Mouse (Mus musculus): ENCODE results near the gene Gm42791.

Gene Gm42791

DNA sequence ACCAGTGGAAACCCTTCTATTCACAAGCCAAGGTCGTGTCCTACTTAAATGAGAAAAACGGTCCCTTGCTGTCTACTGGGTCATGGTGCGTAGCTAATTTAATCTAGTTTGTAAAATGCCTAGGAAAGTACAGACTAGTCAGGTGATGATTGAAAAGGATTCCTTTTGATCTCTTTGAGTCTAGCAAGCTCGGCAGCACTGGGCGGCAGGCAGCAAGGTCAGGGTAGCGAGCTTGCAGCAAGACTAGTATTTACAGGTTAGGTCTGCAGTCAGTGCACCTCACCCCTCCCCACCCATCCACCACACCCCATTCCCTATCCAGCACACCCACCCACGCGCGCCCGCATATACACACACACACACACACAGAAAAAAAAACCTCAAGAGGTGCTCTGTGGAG is 34.7 kb downstream of the Gm42791 start:
- in situ Hi-C loops (cut with MboI; ENCODE audit: low pct_unique_long_range_greater_than_20kb in 1 of 2, low sequenced_read_pairs in 2 of 2, unreplicated experiment in 1 of 2): no loop called here

DNA sequence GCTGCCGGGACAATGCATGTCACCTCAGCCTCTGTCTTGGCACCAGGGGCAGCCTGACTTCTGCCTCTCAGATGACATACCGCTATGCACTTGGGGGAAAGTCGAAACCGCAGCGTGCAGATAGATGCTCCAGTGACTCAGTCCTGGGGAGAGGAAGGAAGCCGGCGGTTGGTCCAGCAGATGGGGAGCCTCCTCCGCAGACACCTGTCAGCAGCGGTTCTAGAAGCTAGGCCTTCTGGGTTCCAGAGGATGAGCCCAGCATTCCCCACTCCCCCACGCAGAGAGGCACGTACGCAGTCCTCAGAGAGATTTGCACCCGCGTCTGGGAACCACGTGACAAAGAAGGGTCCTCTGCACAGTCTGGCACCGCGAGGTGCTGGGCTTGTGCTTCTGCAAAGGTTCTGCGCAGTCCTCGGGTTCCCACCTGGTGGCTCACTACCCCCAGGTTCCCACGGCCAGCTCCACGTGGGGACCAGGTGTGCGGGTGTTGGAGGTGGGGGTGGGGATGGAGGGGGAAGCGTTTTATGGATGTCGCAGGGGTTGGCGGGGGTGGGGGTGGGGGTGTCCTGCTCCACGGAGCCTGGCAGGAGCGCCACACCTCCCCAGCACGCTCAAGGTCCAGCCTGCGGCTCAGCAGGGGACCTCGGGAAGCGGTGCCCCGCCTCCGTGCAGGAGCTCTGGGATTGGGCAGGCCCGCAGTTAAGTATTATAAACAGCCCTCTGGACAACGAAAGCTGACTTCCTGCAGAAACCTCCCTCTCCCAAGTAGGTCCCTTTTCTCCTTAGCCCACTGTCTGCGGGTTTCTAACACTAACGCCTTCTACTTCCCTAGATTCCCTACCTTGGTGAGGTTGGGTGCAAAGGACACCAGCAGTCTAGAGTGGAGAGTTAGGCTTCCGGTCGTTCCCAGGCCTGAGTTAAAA is 35.6 kb downstream of the Gm42791 start:
- in situ Hi-C loops (cut with MboI; ENCODE audit: low pct_unique_long_range_greater_than_20kb in 1 of 2, low sequenced_read_pairs in 2 of 2, unreplicated experiment in 1 of 2): no loop called here

DNA sequence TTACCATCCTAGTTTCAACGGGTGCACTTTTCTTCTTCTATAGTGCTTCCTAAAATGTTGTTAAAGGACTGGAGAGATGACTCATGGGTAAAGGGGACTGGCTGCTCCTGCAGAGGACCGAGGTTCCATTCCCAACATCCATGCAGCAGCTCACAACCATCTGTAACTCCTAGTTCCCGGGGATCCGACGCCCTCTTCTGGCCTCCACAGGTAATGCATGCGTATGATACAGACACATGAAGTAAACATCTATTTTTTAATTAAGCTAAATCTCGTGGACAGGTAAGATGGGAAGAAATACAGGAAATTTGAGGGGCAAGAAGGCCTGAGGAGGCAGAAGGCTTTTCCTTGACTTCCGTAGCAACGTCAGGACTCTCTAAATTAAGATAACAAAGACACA is 36.6 kb downstream of the Gm42791 start:
- in situ Hi-C loops (cut with MboI; ENCODE audit: low pct_unique_long_range_greater_than_20kb in 1 of 2, low sequenced_read_pairs in 2 of 2, unreplicated experiment in 1 of 2): no loop called here

DNA sequence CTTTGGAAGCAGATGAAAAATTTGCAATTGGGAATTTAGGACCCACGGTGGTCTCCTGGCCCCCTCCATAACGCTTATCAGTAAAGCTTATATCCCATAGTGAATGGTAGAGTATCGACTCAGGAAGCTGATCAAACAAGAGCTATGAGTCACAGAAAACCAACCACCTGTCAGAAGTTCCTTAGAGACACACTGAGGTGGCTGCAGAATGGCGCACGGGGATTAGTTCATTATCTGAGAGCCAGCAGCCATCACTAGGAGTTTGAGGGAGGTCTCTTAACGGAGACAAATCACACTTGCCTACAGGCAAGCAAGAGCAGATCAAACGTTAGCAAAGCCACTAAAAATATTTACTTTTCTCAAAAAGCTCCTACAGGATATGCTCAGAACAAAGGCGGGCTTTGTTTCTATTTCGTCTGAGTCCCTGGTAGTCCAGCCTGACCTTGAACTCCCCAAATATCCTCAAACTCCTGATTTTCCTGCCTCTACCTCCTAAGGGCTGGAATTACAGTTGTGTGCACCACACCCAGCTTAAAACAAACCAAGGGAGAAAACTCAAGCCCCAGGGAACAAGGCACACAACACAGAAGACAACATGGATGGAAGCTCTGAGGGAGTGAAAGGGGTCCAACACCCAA is 37.9 kb downstream of the Gm42791 start:
- in situ Hi-C loops (cut with MboI; ENCODE audit: low pct_unique_long_range_greater_than_20kb in 1 of 2, low sequenced_read_pairs in 2 of 2, unreplicated experiment in 1 of 2): no loop called here

DNA sequence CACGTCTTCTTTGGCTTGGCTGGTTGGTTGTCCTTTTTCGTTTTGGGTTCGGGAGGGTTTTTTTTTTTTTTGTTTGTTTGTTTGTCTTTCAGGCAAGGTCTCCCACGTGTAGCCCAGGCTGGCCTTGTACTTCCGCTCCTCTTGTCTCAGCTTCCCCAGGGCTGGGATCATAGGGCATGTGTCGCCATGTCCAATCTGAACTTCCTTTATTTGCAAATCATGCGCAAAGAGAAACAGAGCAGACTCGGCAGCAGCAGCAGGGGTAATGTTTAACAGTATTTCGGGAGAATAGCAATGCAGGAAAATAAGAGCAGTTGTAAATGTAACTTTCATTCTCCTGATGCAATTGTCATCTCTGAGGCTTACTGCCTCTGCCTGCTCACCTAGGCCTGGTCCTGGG is 38.9 kb downstream of the Gm42791 start:
- in situ Hi-C loops (cut with MboI; ENCODE audit: low pct_unique_long_range_greater_than_20kb in 1 of 2, low sequenced_read_pairs in 2 of 2, unreplicated experiment in 1 of 2): no loop called here

DNA sequence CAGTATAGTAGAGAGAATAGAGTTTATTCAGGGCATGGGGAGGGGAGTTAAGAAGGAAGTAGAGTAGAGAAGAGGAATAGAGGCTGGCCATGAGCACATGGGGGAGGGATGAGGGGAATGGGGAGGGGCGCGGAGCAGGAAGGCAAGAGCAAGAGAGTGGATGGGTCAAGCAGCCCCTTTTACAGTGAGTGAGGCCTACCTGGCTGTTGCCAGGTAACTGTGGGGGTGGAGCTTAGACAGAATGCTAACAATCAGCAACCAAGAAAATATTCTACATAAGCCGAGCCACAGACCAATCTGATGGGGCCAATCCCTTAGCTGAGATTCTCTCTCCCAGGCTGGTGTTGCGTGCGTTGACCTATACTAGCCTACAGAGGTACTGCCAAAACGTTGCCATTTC is 39.4 kb downstream of the Gm42791 start:
- in situ Hi-C loops (cut with MboI; ENCODE audit: low pct_unique_long_range_greater_than_20kb in 1 of 2, low sequenced_read_pairs in 2 of 2, unreplicated experiment in 1 of 2): no loop called here

DNA sequence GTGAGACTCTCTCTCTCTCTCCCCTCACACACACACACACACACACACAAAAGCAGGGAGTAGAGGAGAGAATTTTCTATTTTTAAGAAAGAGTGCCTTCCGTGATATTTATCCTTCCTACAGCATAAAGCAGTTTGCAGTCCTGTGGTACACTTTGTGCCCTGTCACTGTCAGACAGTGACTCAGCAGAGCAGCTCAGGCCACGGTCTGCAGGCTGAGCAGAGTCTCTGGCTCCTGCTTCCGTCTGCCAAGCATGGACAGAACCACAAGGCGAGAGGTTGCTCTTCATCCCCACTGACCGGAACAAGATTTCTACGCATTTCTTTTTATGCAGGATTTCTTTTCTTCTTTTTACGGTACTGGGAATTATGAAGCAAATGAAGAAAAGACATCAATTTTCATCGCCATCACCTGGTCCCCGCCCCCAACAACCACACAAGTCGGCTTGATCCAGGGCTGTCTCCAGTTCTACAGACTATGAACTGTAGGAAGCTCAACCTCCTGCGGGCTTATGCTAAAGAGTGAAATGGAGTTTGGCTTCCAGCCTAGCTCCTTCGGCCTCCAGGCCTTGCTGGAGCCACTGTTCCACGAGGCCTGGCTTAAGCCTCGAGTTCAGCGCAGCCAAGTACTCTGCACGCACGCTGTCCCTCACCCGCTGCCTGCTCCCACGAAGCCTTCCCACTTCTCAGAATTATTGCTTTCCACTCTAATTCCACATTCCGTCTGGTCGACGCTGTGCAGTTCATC is 40.5 kb downstream of the Gm42791 start:
- in situ Hi-C loops (cut with MboI; ENCODE audit: low pct_unique_long_range_greater_than_20kb in 1 of 2, low sequenced_read_pairs in 2 of 2, unreplicated experiment in 1 of 2): no loop called here

DNA sequence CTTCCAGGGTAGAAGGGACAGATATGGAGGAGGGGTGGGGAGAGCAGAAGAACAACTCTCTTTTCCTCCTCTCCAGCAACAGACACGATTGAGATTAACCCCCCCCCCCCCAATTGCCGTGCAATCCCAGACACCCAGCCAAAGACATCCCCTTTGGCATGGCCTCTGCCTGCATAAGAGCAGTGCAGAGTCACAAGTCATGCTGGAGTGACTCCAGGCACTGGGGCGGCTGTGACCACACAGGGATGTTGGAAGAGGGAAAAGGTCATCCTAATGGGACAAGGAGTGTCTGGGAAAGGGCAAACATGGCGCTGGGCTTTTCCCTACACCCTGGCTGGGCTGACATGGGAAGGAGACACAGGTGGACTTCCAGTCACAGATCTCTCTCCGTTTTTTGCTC is 41.8 kb downstream of the Gm42791 start:
- in situ Hi-C loops (cut with MboI; ENCODE audit: low pct_unique_long_range_greater_than_20kb in 1 of 2, low sequenced_read_pairs in 2 of 2, unreplicated experiment in 1 of 2): no loop called here

DNA sequence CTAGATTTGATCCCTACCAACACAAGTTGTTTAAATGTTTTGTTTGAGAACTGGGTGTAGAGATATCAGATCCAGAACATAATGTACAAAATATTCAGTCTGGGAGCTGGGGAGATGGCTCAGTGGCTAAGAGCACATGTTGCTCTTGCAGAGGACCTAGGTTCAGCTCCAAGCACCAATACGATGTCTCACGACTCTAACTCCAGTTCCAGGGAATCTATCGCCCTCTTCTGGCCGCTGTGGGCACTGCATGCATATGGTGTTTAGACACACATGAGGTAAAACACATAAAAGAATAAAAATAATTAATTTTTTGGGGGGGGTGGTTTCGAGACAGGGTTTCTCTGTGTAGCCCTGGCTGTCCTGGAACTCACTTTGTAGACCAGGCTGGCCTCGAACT is 42.5 kb downstream of the Gm42791 start:
- in situ Hi-C loops (cut with MboI; ENCODE audit: low pct_unique_long_range_greater_than_20kb in 1 of 2, low sequenced_read_pairs in 2 of 2, unreplicated experiment in 1 of 2): no loop called here

DNA sequence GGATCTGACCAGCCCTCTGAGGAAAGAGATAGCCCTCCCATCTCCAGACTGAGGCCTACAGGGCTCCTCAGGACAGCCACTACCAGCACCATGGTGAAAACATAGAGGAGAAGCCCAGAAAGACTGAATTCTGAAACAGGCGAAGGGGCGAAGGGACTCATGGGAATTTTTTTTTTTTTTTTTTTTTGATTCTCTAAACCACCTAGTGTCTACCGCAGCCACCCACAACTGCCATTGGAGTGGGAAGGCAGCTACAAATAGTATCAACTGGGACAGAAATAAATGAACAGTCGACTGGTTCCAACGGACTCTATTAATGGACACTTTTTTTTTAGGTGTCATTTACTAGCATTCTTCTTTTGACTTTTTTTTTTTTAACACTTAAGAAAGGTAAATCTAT is 43.6 kb downstream of the Gm42791 start:
- in situ Hi-C loops (cut with MboI; ENCODE audit: low pct_unique_long_range_greater_than_20kb in 1 of 2, low sequenced_read_pairs in 2 of 2, unreplicated experiment in 1 of 2): no loop called here

DNA sequence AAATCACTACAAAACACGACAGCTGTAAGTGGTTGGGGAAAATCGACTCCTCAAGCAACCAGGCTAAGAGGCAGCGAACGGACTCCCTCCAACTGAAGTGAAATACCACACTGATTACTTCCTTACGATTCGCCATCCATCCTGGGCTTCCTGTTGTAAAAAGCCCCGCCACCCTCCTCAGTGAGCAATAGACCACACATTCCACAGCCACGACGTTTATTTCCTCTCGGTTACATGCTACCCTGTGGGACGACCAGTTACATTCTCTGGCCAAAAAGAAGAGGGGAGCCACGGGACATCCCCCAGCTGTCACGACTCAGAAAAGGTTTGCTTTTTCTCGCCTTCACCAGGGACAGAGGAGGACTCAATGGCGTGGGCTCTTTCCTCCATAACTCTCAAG is 44.9 kb downstream of the Gm42791 start:
- in situ Hi-C loops (cut with MboI; ENCODE audit: low pct_unique_long_range_greater_than_20kb in 1 of 2, low sequenced_read_pairs in 2 of 2, unreplicated experiment in 1 of 2): no loop called here

DNA sequence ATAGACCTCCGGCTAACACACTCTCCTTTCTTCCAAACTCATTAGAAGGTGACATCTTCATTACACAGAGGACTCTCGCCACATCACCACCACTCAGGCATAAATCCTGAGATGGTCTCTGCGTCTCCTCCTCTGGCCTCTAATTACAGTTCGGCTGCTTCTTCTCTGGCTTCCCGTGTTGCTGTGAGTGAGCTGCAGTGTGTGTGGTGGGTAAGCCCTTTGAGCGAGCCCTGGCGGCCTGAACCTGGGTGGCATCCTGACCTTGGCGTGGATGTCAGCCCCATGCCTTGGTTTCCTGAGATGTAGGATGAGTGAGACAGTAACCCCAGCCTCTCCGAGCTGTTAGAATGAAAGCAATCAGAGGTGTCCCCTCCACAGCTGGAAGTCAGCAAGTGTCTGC is 46.4 kb downstream of the Gm42791 start:
- in situ Hi-C loops (cut with MboI; ENCODE audit: low pct_unique_long_range_greater_than_20kb in 1 of 2, low sequenced_read_pairs in 2 of 2, unreplicated experiment in 1 of 2): no loop called here

DNA sequence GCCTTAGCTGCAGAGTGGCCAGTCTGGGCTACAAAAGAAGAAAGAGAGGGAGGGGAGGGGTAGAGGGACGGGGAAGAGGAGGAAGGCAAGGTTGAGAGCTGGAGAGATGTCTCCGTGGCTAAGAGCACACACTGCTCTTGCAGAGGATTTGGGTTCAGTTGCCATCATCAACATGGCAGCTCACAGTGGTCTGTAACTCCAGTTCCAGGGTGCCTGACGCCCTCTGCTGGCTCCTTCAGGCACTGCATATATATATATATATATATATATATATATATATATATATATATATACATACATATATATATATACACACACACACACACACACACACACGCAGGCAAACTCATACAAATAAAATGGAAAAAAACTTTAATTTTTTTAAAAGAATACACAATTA is 47.5 kb downstream of the Gm42791 start:
- in situ Hi-C loops (cut with MboI; ENCODE audit: low pct_unique_long_range_greater_than_20kb in 1 of 2, low sequenced_read_pairs in 2 of 2, unreplicated experiment in 1 of 2): no loop called here

DNA sequence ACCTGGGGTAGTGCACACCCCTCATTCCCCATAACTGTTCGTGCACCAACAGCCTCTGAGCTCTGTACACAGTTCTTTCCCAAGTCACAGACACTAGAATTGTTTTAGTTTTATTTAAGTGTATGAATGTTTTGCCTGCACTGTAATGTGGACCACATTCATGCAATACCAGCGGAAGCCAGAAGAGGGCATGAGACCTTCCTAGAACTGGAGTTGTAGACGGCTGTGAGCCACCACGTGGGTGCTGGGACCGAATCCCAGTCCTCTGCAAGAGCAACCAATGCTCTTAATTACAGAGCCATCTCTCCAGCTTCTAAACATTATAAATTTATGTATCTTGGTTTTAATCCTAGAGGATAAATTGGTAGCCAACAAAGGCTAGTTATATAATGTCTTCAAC is 48.2 kb downstream of the Gm42791 start:
- in situ Hi-C loops (cut with MboI; ENCODE audit: low pct_unique_long_range_greater_than_20kb in 1 of 2, low sequenced_read_pairs in 2 of 2, unreplicated experiment in 1 of 2): no loop called here

DNA sequence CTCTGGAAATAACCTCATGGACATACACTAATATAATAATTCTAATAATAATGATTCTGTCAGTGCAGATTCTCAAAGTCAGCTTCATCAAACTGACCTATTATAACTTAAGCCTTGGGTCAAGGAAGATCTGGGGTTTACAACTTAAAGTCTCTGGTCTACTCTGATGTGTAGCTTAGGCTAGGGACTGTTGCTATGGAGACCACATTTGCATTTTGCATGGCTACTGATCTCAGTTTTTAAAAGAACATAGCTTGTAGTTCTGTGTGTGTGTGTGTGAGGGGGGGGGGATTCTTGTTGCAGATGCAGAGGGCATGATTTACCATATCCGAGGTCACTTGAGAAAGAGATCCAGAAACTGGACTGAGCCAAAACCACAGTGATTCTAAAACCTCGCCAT is 49.2 kb downstream of the Gm42791 start:
- in situ Hi-C loops (cut with MboI; ENCODE audit: low pct_unique_long_range_greater_than_20kb in 1 of 2, low sequenced_read_pairs in 2 of 2, unreplicated experiment in 1 of 2): no loop called here

DNA sequence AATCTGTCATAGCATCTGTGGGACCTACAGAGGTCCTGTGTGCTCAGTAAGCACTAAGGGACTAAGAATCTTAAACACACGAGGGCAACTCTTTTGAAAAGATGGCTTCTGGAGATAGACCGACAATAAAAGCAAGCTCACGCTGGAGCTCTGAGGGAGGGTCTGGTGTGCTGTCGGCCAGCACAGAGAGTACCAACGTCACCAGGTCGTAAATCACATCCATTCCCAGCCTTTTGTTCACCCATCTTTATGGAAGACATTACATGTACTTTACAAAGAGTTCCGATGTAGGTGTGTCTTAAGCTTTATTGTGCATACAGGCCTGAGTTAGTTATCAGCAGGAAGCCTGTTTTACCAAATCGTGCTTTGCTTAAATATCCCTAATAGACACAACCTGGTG is 50.9 kb downstream of the Gm42791 start:
- in situ Hi-C loops (cut with MboI; ENCODE audit: low pct_unique_long_range_greater_than_20kb in 1 of 2, low sequenced_read_pairs in 2 of 2, unreplicated experiment in 1 of 2): no loop called here

DNA sequence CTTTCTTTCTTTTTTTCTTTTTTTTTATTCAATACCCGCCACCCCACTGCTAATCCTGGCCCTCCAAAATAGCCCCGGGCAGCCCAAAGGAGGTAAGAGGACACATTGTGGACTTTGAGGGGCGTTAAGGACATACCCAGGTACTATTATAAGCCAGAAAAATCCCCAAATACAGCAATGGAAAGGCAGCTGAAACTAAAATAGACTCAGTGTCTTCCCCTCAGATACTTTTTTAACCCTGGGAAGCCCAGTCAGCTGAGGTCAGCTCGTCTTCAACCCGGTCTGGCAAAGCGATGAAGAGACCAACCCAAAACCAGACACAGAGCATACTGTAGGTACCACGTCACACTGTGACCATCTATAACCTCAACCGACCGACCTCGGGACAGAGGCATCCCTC is 51.5 kb downstream of the Gm42791 start:
- in situ Hi-C loops (cut with MboI; ENCODE audit: low pct_unique_long_range_greater_than_20kb in 1 of 2, low sequenced_read_pairs in 2 of 2, unreplicated experiment in 1 of 2): no loop called here

DNA sequence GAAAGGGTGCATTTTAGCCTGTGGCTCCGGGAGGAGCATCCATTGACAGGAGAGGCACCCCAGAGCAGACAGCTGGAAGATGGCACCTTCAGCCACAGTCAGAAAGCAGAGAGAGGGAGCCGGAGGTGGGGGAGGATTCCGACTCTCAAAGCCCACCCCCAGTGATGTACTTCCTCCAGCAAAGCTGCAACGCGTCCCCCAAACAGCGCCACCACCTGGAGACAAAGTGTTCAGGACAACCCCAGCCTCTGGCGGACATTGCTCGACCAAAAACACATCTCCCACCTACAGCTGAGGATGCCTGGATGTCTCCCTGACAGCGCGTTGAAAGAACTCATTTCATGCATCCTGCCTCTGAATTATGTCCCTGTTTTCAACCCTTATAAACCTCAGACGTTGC is 52.0 kb downstream of the Gm42791 start:
- in situ Hi-C loops (cut with MboI; ENCODE audit: low pct_unique_long_range_greater_than_20kb in 1 of 2, low sequenced_read_pairs in 2 of 2, unreplicated experiment in 1 of 2): no loop called here

DNA sequence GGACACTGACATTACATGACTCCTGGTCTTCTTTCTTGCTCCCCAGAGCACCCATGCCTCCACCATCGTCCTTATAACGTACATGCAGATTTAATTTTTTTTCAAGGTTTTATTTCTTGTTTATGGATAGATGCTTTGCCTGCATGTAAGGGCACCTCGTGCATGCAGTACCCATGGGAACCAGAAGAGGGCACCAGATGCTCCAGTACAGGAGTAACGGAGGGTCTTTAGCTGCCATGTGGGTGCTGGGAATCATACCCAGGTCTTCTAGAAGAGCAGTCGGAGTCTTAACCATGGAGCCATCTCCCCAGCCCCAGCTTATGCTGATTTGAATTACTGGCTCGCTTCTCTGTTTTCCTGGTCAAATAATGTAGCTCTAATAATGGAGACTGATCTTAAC is 52.6 kb downstream of the Gm42791 start:
- in situ Hi-C loops (cut with MboI; ENCODE audit: low pct_unique_long_range_greater_than_20kb in 1 of 2, low sequenced_read_pairs in 2 of 2, unreplicated experiment in 1 of 2): no loop called here

All from mouse embryonic stem cell (cell line).